Mouse (Mus musculus) v-Abl transformed pro-B cells (cell line): ENCODE measurements around the gene Olfr1293-ps.

Experiments used
- in situ Hi-C, 2 experiments: fragments of 400-800 bp; cut with MboI; formaldehyde crosslinking; loops; one replicate each; pipeline ENCODE4 v1.15.1; 2025; ENCODE audit not compliant: unreplicated experiment in 2 of 2

The Olfr1293-ps gene

GRCm38 (mm10) chr2:111524903-111525302 lies at the start of gene Olfr1293-ps:
TSS of gene Olfr1293-ps (plus strand) at chr2:111525203.
- in situ Hi-C loops = no loop called here

DNA sequence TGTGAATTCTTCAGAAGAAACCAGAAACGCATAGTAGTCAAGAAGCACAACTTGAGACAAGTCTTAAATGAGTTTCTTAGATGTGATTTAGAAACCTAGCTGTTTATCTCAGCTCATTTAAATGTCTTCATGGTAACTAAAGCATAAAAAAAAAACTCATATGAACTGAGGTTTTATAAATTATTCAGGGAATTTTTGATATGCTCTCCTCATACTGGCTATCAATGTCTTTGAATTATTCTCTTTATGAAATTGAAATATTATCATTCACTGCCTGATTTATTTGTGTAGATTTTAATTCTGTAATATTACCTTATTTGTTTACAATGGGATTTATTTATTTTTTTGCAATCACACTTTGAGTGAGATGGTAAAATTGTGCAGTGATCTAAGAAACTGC lies 44.5 kb upstream of the Olfr1293-ps start, which contains the start of gene Olfr1289:
Olfr1289 (plus strand) TSS at position 301 of the 400 bp plus-strand sequence.
- in situ Hi-C loops = no loop called here

DNA sequence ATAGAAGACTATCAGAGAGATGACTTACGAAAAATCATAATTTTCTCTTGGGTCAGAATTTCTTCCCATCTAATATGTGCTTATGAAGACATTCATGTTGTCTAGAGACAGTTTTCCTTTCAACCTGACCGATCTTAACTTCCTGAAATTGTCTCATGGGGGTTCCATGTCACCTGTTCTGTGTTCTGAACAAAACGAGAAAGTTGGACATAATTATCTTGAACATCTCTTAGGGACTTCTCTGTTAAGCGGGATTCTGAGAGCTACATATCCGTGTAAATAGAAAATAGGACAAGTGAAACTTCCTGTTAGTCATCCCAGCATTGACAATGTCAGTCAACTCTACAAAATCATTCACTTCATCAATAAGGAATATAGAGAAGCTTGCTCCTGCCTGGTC lies 31.3 kb upstream of the Olfr1293-ps start, which contains the start of gene Olfr1290:
Olfr1290 (minus strand) TSS at position 101 of the 400 bp plus-strand sequence.
- in situ Hi-C loops = no loop called here

DNA sequence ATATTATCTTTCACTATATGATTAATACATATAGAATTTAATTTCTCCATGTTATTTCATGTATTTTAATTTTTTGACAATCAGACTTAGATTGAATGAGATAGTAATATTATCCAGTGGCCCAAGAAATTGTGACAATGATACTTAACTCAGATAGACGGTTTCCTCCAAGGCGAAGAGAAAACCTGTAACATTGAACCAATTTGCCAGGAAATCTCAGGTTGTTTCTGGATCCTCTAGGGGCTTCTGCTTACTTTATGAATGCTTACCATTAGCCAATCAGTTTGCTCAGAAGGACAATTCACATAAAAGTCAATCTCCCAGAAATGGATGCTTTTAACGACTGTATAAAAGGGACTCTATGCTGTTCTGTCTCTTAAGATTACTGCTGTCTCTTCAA lies 28.1 kb upstream of the Olfr1293-ps start, which contains the start of gene Olfr1291-ps1:
Olfr1291-ps1 (plus strand) TSS at position 301 of the 400 bp plus-strand sequence.
- in situ Hi-C loops = no loop called here

GRCm38 (mm10) chr2:111517451-111517850 lies 7.6 kb upstream of the Olfr1293-ps start:
- in situ Hi-C loops = no loop called here

DNA sequence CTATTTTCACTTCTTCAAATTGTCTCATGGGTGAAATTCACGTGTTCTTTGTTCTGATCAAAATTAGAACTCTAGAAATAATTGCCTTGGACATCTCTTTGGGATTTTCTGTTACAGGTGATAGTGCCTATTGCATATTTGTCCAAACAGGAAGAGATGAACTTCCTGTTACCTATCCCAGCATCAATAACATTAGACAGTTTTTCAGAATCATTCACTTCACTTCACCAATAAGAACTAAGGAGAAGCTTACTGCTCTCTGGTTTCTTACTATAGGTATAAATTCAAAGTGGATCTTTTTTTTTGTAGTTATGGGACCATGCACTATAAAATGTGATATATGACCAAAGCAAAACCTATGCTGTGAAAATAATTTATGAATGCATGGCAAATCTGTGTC lies 15.2 kb downstream of the Olfr1293-ps start, which contains the start of gene Olfr1294:
Olfr1294 (minus strand) TSS at position 101 of the 400 bp plus-strand sequence.
- in situ Hi-C loops = no loop called here

DNA sequence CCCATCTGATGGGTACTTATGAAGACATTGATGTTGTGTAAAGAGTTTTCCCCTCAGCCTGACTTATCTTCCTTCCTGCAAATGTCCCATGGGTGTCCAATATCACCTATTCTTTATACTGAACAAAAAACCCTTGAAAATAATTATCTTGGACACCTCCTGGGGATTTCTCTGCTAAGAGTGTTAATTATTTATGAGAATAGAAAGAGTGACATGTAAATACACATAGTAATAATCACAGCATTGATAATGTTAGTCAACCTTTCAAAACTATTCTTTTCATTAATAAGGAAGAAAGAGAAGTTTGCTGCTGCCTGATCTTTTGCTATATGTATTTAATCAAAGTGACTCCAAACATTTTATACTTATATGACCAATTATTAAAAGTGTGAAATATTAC lies 44.6 kb downstream of the Olfr1293-ps start, which contains the start of gene Olfr1295:
Olfr1295 (minus strand) TSS at position 101 of the 400 bp plus-strand sequence.
- in situ Hi-C loops = no loop called here
